Mouse (Mus musculus): ENCODE measurements around the gene Rpl10-ps3. TPM values are rescaled to one million over a fixed set of nuclear protein-coding genes. Genes with fewer than 3 reads are reported as not detected.

Rpl10-ps3 gene
- polyA plus RNA-seq, 1 experiment from 2014 or later: 141 TPM

DNA sequence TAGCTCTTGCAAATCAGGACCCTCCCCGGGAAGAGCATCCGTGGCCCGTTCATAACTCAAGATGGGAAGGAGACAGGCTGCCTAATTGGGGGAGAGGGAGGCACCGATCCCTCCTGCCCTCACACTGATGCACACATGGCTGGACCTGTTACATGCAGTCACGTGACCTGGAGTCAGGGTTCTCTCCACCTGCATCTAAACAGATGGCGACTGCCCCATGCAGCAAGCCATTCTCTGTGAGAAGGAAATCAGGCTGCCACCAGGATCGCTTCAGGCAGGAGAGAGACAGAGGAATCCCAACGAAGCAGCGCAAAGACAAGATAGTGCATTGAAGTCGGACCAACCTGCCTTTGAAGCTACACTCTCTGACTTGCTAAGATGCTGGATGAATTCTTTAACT lies 3.5 kb upstream of the Rpl10-ps3 start:
- 89% methylated on average over 10 of the region's 10 CpGs for WGBS
- Histone ChIP-seq H3K27me3 (ENCODE audit: insufficient read depth, poor library complexity, severe bottlenecking) (no peaks in the 10 kb centered on the region), H3K4me1 (replicated peaks) (no peaks in the 10 kb centered on the region), H3K4me3 (no peak overlapping the region), H3K27ac (no peak overlapping the region), H3K9me3 (no peaks in the 10 kb centered on the region), H3K36me3 (no peaks in the 10 kb centered on the region)
- DNase-seq (ENCODE audit: low spot score): no peak

DNA sequence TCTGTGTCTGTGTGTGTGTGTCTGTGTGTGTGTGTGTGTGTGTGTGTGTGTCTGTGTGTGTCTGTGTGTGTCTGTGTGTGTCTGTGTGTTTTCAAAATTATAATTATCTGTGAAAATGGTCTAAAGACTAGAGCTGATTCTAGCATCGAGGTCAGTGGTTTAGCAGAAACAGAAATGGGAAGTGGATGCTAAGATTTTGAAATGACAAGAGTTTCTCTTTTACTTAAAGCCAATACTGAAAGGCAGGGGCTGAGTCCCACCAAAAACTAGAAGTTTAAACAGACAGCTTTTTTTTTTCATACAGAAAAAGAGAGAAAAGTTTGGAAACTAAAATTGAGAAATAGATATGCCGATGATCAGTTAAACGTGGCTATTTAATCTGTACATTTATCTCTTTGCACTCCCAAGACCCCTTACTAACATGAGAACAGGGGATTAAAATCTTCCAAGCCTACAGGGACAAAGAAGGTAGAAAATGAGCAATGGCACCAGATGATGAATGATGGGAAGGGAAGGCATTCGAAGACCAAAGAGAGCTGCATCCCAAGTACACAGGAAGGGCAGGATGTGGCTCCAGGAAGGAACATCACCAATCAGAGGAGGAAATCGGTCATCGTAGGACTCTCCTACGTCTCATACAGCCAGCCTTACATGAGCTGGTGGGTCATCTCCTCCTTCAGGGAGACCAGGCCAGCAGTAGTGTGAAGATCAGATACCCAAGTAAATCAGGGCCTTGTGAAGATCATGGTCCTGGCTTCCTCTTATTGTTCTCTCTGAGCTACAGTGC lies 9.0 kb downstream of the Rpl10-ps3 start:
- Histone ChIP-seq H3K36me3 (no peaks in the 10 kb centered on the region), H3K9me3 (no peaks in the 10 kb centered on the region), H3K4me1 (replicated peaks) (0 out of 2 replicates have a peak, but pooled peaks cover 4% of the 10 kb centered on the region), H3K4me3 (no peak overlapping the region), H3K27ac (no peak overlapping the region), H3K27me3 (ENCODE audit: insufficient read depth, poor library complexity, severe bottlenecking) (no peaks in the 10 kb centered on the region)
- 86% methylated on average over 7 of the region's 7 CpGs for WGBS
- no peak for DNase-seq (ENCODE audit: low spot score)

DNA sequence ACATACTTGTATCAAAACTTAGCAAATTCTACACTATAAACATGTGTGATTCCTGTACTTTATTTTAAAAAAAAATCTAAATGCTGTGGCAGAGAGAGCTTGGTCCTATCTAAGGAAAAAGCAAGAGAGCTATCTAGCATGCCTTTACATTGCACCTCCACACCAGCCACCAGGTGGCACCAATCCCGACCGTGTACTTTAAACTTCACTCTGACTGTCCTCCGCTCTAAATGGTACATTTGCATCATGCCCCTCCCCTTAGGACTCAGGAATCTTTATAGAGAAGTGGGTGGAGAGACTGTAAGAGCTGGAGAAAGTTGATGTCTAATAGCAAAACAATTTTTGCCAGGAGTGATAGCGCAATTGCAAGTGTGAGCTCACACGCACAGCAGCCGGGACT lies 11.4 kb downstream of the Rpl10-ps3 start:
- WGBS: 34% methylated on average over 6 of the region's 6 CpGs
- Histone ChIP-seq H3K4me1 (replicated peaks) (0 out of 2 replicates have a peak, but pooled peaks cover 4% of the 10 kb centered on the region), H3K4me3 (no peak overlapping the region), H3K27me3 (ENCODE audit: insufficient read depth, poor library complexity, severe bottlenecking) (no peaks in the 10 kb centered on the region), H3K36me3 (no peaks in the 10 kb centered on the region), H3K9me3 (no peaks in the 10 kb centered on the region), H3K27ac (no peak overlapping the region)
- DNase-seq (ENCODE audit: low spot score): peak; percentile 62

DNA sequence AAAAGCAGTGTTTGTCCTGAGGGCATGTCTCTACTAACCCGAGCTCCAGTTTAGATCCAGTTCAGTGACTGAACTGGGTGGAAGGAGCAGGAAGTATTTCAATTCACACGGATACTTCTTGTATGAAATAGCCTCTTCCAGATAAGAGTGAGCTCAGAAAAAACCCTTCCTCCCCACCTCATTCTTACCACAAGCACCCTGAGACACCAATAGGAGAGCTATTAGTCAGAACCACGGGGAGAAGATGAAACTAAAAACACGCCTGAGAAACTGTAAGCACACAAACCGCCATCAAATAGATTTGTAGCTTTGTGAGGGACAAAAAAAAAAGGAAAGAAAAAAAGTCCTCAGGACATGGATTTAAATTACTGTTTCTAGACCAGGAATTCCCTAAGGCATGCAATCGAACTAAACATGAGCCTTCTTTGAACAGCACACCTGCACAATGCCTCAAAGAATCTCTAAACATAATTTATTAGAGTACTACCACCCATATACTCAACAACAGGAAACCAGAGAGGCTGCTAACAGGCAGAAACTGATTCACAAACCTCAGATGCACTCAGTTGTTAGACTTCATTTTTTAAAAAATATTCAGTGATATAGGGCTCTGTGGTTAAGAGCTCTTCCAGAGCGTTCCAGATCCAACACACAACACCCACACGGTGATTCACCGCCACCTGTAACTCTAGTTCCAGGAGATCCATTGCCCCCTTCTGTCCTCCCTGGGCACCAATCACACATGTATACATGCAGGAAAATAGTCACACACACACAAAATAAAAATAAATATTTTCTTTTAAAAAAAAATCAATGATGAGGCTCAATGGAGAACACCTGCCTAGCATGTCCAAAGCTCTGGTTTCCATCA lies 20.2 kb downstream of the Rpl10-ps3 start:
- Histone ChIP-seq H3K27me3 (ENCODE audit: insufficient read depth, poor library complexity, severe bottlenecking) (no peaks in the 10 kb centered on the region), H3K4me3 (no peak overlapping the region), H3K4me1 (replicated peaks) (no peaks in the 10 kb centered on the region), H3K9me3 (peaks cover 5% of the 10 kb centered on the region; the same call in 1 of the 2 replicates), H3K36me3 (no peaks in the 10 kb centered on the region), H3K27ac (no peak overlapping the region)
- 90% methylated on average over 9 of the region's 9 CpGs for WGBS
- DNase-seq (ENCODE audit: low spot score): no peak

DNA sequence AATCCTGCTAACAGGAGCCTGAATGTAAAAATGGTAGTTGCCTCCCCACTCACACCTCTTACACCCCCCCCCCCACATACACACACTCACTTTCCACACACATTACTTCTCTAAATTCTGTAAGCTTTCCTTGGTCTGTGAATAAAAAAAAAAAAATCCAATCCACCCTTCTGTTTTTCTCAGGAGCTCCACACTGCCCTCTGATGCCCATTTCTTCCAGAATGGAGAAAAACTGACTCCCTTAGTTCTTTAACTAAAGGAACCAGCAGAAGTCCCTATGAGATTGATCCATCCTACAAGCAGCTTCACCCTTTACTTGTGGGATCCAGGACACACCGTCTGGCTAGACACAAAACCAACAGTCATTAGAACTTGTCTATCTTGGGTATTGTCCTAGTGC lies 24.0 kb downstream of the Rpl10-ps3 start:
- H3K9me3 ChIP-seq: peaks cover 3% of the 10 kb centered on the region; the same call in 1 of the 2 replicates
- WGBS: 54% methylated on average over 1 of the region's 1 CpGs
- no peak for DNase-seq (ENCODE audit: low spot score)
- H3K4me3 ChIP-seq: no peak overlapping the region
- no peak overlapping the region for H3K27ac ChIP-seq
- no peaks in the 10 kb centered on the region for H3K27me3 ChIP-seq (ENCODE audit: insufficient read depth, poor library complexity, severe bottlenecking)
- H3K36me3 ChIP-seq: no peaks in the 10 kb centered on the region
- H3K4me1 ChIP-seq (replicated peaks): no peaks in the 10 kb centered on the region; the same call in 1 of the 2 replicates

DNA sequence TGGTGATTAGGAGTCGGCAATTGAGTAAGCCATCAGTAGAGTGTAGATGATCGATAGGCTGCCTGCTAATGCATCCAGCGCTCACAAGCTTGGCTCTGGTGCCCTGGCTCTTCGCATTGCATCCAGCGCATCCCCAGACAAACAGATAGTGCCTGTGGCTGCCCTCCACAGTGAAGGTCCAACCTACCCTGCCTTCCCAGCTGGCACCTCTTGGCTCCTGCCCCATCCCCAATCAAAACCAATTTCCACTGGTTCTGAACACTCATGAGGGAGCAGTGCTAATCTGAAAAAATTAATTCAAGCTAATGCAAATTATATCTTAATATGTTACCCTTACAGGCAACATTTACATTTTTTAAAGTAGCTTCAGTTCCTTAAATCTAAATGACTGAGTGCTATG lies 25.3 kb downstream of the Rpl10-ps3 start:
- no peak overlapping the region for H3K27ac ChIP-seq
- H3K27me3 ChIP-seq (ENCODE audit: insufficient read depth, poor library complexity, severe bottlenecking): no peaks in the 10 kb centered on the region
- peaks cover 7% of the 10 kb centered on the region for H3K4me1 ChIP-seq (replicated peaks)
- H3K36me3 ChIP-seq: no peaks in the 10 kb centered on the region
- WGBS: 94% methylated on average over 5 of the region's 5 CpGs
- H3K9me3 ChIP-seq: no peaks in the 10 kb centered on the region
- DNase-seq (ENCODE audit: low spot score): no peak
- no peak overlapping the region for H3K4me3 ChIP-seq

DNA sequence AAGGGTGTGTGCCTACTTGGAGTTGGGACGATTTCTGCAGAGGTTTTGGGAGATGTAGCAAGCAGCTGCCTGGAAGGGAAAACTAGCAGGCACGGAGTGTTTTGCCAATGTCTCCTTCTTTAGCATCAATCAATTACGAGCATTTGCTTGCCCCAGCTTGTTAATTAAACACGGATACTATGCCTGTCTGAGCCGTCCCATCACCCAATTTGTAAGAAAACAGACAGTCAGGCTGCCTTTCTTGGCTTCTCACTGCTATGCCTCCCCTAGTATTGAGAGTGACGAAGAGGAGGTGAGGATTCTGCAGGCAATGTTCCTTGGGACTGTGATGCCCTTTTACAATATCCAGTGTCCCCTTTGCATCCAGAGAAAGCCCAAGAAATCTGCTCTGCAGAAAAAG lies 27.5 kb downstream of the Rpl10-ps3 start:
- no peaks in the 10 kb centered on the region for H3K9me3 ChIP-seq
- H3K27ac ChIP-seq: no peak overlapping the region
- no peaks in the 10 kb centered on the region for H3K36me3 ChIP-seq
- DNase-seq (ENCODE audit: low spot score): no peak
- H3K27me3 ChIP-seq (ENCODE audit: insufficient read depth, poor library complexity, severe bottlenecking): no peaks in the 10 kb centered on the region
- 76% methylated on average over 6 of the region's 6 CpGs for whole genome bisulfite sequencing
- H3K4me3 ChIP-seq: no peak overlapping the region
- peaks cover 7% of the 10 kb centered on the region for H3K4me1 ChIP-seq (replicated peaks)

DNA sequence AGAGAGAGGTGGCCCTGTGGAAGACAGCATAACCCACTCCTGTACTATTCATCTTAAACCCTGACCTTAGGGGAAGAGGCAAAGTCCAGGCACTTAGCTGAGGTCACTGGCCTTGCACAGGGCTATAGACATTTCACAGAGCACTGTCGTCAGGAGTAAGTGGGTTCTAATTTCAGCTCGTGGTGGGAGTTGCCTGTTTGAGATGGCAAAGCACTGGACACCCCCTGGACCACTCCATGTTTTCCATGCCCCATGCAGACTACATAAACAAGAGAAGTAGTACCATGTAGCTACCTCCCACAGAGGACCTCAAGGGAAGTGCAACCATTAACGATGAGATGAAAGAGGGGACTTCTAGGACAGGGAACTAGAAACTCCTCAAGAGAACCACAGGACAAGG lies 29.1 kb downstream of the Rpl10-ps3 start:
- Histone ChIP-seq H3K4me1 (replicated peaks) (peaks cover 7% of the 10 kb centered on the region), H3K27ac (no peak overlapping the region), H3K9me3 (no peaks in the 10 kb centered on the region), H3K36me3 (no peaks in the 10 kb centered on the region), H3K27me3 (ENCODE audit: insufficient read depth, poor library complexity, severe bottlenecking) (no peaks in the 10 kb centered on the region), H3K4me3 (no peak overlapping the region)
- no peak for DNase-seq (ENCODE audit: low spot score)
- WGBS: 49% methylated on average over 3 of the region's 3 CpGs

DNA sequence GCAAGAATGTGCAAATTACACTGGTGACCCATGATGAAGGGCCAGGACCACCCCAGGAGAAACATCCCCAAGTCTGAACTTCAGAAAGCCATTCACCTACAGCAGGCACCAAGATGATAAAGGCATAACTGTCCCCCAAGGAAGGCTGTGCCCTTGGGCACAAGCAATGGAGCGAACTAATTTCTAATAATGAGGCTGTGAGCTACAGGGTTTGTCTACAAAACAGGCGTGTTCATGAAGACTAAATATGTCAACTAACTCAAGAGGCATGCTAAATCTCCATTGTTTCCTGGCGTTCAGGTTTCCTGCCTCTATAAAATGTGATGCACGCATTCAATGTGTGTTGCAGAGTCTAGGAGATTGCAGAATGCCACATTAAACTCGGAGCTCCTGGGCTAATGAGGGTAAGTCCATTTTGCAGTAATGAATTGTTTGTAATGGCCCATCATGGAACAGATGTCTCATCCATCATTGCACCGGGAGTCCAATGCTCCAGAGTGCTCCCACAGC lies 33.7 kb downstream of the Rpl10-ps3 start:
- Histone ChIP-seq H3K4me3 (no peak overlapping the region), H3K27ac (no peak overlapping the region), H3K36me3 (no peaks in the 10 kb centered on the region), H3K27me3 (ENCODE audit: insufficient read depth, poor library complexity, severe bottlenecking) (no peaks in the 10 kb centered on the region), H3K4me1 (replicated peaks) (peaks cover 12% of the 10 kb centered on the region), H3K9me3 (no peaks in the 10 kb centered on the region)
- no peak for DNase-seq (ENCODE audit: low spot score)
- 76% methylated on average over 6 of the region's 6 CpGs for WGBS

DNA sequence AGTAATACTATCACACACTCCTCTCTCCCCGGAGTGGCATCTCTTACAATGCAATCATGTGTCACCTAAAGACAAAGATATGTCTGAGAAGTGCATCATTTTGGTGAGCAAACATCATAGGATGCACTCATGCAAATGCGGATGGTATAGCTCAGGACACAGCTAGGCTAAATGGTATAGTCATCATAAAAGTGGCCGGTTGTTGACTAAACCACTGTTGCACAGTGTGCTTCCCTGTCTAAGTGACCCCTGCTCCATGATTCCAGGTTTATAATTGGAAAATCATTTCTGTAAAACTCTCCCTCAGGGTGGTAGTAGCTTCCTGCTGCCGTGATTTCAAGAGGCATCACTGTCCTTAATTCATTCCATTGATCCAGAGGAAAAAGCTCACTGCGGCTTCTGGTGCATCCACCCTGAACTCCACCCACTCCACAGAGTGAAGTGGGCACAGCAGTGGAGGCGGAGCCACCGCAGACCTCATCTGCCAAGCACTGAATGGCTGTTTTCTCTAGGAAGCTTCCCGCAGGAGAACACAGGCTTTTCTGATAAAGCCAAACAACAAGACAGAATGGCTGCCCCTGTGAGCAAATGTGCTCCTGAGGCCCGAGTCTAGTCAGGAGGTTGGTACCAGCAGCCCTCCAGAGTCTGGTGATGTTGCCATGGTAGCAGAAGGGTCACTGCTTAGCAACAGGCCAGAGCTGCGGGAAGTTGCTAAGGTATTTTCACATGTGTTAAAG lies 38.9 kb downstream of the Rpl10-ps3 start:
- Histone ChIP-seq H3K27ac (peak overlapping the region; percentile 50), H3K27me3 (ENCODE audit: insufficient read depth, poor library complexity, severe bottlenecking) (no peaks in the 10 kb centered on the region), H3K4me1 (replicated peaks) (peaks cover 18% of the 10 kb centered on the region), H3K9me3 (no peaks in the 10 kb centered on the region), H3K4me3 (no peak overlapping the region), H3K36me3 (no peaks in the 10 kb centered on the region)
- peak; percentile 48 for DNase-seq (ENCODE audit: low spot score)
- WGBS: 57% methylated on average over 10 of the region's 10 CpGs

DNA sequence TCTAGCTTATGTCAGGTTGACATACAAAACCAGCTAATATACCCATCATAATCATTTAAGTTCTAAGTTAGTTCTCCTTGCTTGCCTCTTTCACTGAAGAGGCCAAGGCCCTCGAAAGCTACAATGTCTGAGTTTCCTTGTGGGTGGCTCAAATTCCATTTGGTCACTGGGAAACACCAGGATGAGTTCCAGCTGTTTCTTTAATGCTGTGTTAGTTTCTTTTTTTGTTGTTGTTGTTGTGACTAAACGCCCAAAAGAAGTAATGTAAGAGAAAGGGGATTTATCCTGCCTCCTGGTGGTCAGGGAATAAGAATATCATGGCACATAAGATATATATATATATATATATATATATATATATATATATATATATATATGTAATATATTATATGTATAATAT lies 39.7 kb downstream of the Rpl10-ps3 start:
- Histone ChIP-seq H3K4me3 (no peak overlapping the region), H3K36me3 (no peaks in the 10 kb centered on the region), H3K27ac (0 out of 2 replicates have a peak overlapping the region, but pooled peaks have one; percentile 35), H3K9me3 (no peaks in the 10 kb centered on the region), H3K27me3 (ENCODE audit: insufficient read depth, poor library complexity, severe bottlenecking) (no peaks in the 10 kb centered on the region), H3K4me1 (replicated peaks) (peaks cover 18% of the 10 kb centered on the region)
- no peak for DNase-seq (ENCODE audit: low spot score)
- WGBS: 63% methylated on average over 2 of the region's 2 CpGs

DNA sequence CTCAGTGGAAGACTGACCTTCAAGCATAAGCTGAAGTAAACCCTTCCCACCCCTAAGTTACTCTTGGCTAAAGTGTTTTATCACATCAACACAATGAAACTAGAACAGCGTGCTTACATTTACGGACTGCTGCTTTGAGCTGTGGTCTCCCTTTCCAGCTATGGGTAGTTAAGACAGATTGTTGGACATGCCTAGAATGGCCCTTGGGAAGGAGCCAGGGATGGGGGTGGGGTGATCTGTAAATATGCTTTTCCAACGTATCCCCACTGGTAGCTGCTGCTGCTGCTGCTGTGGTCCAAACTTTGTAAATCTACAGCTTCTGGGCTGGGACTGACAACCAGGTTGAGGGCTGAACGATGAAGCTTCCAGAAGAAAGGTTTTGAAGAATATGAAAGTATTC lies 40.8 kb downstream of the Rpl10-ps3 start:
- Histone ChIP-seq H3K36me3 (no peaks in the 10 kb centered on the region), H3K9me3 (no peaks in the 10 kb centered on the region), H3K27ac (no peak overlapping the region), H3K4me3 (no peak overlapping the region), H3K4me1 (replicated peaks) (peaks cover 18% of the 10 kb centered on the region), H3K27me3 (ENCODE audit: insufficient read depth, poor library complexity, severe bottlenecking) (no peaks in the 10 kb centered on the region)
- WGBS: 87% methylated on average over 4 of the region's 4 CpGs
- no peak for DNase-seq (ENCODE audit: low spot score)
